Mouse (Mus musculus) kidney, embryonic 14.5 days (tissue): Measurements from ENCODE around the gene Ppfia4. TPM values are rescaled to one million over a fixed set of nuclear protein-coding genes. Genes with fewer than 3 reads are reported as not detected.
"Not testable (repeated sequence)": the region's sequence is repeated elsewhere in the genome, so short reads cannot be mapped to it uniquely, and the experiment has no call there.

Experiments
- ATAC-seq: fragments of 200-750 bp; cut with Nextera tagmentation; 2 replicates; pipeline ENCODE4 v1.8.0; 2017; ENCODE audit warnings: moderate number of reproducible peaks, mild to moderate bottlenecking, moderate TSS enrichment, moderate library complexity; ENCODE audit not compliant: low FRiP score, low TSS enrichment
- H3K27ac ChIP-seq: fragments of 300-500 bp; sonication (generic); 2 replicates; pipeline ENCODE4 v1.5.1; 2014; ENCODE audit warnings: low read depth, mild to moderate bottlenecking, low read length, moderate library complexity, mixed read lengths
- H3K27me3 ChIP-seq: fragments of 300-500 bp; sonication (generic); 2 replicates; pipeline ENCODE4 v1.6.1; 2014; ENCODE audit warnings: mild to moderate bottlenecking, low read length; ENCODE audit not compliant: control insufficient read depth, insufficient read depth
- H3K36me3 ChIP-seq: fragments of 300-500 bp; sonication (generic); 2 replicates; pipeline ENCODE4 v1.6.1; 2014; ENCODE audit warnings: low read length, mixed read lengths; ENCODE audit not compliant: control insufficient read depth, insufficient read depth
- H3K4me1 ChIP-seq: fragments of 300-500 bp; sonication (generic); 2 replicates; pipeline ENCODE4 v1.6.1; 2014; ENCODE audit warnings: low read length, mixed read lengths; ENCODE audit not compliant: control insufficient read depth, insufficient read depth
- H3K4me2 ChIP-seq: fragments of 300-500 bp; sonication (generic); replicated peaks from 2 replicates; pipeline ENCODE4 v1.6.1; 2014; ENCODE audit warnings: low read depth, mild to moderate bottlenecking, low read length
- H3K4me3 ChIP-seq: fragments of 300-500 bp; sonication (generic); 2 replicates; pipeline ENCODE4 v1.5.1; 2014; ENCODE audit warnings: mild to moderate bottlenecking, low read length
- H3K9ac ChIP-seq: fragments of 300-500 bp; sonication (generic); 2 replicates; pipeline ENCODE4 v1.6.1; 2014; ENCODE audit warnings: low read depth, mild to moderate bottlenecking, low read length, moderate library complexity
- H3K9me3 ChIP-seq: fragments of 300-500 bp; sonication (generic); 2 replicates; pipeline ENCODE4 v1.6.1; 2016; ENCODE audit warnings: low read length; ENCODE audit not compliant: control insufficient read depth
- WGBS: fragments of 180-500 bp; shearing (Covaris S2); extraction: QIAGEN DNeasy Blood & Tissue Kit; methylation state at CpG from one replicate; pipeline ENCODE4 v1.1.7; 2014; 5-methylcytosine and 5-hydroxymethylcytosine counted together
- polyA plus RNA-seq: library from polyadenylated mRNA; unstranded; fragments of >200 nt; fragmentation: Nextera tagmentation; extraction: Ambion mirVana; gene quantifications from 2 replicates; pipeline ENCODE4 v1.2.1, GENCODE M21; 2014

The Ppfia4 gene
- polyA plus RNA-seq, 1 experiment from 2014 or later, result 2.7 TPM

DNA sequence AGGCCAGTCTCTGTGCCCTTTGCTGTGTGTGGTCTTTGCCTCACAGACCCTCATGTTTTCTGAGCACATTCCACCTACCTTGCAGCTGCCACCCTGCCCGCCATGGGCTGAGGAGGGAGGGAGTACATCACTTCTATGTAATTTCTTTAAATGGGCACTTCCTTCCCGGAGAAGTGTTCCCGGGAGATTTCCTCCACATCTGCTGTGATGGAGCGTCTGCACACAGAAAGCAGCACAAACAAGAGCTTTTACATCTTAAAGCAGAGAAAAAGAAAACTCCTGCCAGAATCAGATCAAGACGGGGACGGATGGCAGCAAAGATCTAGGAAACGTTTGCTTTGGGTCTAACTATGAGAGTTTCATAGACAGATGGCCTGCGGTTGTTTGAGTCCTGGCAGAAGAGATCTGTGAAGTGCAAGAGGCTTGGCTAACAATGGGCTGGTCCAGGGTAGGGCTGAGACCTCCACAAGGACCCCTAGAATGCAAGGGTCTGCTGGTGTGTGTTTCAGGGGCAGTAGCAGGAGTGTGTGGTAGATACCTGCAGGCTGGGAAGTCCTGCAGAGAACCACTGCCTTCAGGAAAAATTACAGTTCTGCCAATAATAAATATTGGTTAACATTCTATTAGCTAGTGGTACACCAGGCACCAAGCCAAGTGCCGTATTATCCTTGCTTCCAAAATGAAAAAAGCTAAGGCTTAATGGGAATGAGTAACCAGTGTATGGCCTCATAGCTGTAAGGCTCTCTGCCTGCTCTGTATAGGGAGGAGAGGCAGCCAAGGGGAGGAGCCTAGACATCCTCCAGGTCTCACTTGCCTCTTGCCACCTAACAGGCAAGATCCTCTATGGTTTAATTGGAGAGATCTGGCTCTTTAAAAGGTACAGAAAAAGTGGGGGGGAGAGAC, 59.0 kb downstream of the Ppfia4 start:
- H3K4me3 ChIP-seq, result no peak overlapping the region
- no peaks in the 10 kb centered on the region for H3K36me3 ChIP-seq
- ATAC-seq, result no peak
- WGBS, result 61% methylated on average over 9 of the region's 9 CpGs
- no peaks in the 10 kb centered on the region for H3K9me3 ChIP-seq
- H3K27me3 ChIP-seq, result no peaks in the 10 kb centered on the region
- no peak overlapping the region for H3K27ac ChIP-seq
- no peak overlapping the region for H3K9ac ChIP-seq
- no peak overlapping the region for H3K4me2 ChIP-seq
- H3K4me1 ChIP-seq, result no peaks in the 10 kb centered on the region; the same call in 1 of the 2 replicates

DNA sequence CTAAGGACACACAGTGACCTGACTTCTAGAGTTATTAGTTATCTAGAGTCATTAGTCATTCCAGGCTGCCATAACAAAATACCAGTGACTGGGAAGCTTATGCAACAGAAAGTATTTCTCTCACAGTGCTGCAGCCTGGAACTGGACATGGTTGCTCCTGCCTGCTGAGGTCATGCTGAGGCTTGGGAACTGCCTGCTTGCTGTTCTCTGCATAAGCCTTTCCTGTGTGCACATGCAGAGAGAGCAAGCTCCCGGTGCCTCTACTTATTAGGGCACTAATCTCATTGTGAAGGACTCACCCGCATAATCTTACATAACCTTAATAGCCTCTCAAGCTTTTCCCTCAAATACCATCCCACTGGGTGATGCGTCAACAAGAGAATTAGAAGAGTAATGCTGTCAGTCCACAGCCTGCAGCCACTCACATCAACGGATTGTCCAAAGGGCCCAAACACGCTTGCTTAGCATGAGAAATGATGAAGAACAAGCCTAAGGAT, 59.9 kb downstream of the Ppfia4 start:
- Histone ChIP-seq H3K9ac (no peak overlapping the region), H3K4me1 (no peaks in the 10 kb centered on the region; the same call in 1 of the 2 replicates), H3K4me2 (no peak overlapping the region), H3K27ac (no peak overlapping the region), H3K9me3 (no peaks in the 10 kb centered on the region), H3K27me3 (no peaks in the 10 kb centered on the region), H3K4me3 (no peak overlapping the region), H3K36me3 (no peaks in the 10 kb centered on the region)
- ATAC-seq, result no peak
- 85% methylated on average over 5 of the region's 5 CpGs for WGBS

DNA sequence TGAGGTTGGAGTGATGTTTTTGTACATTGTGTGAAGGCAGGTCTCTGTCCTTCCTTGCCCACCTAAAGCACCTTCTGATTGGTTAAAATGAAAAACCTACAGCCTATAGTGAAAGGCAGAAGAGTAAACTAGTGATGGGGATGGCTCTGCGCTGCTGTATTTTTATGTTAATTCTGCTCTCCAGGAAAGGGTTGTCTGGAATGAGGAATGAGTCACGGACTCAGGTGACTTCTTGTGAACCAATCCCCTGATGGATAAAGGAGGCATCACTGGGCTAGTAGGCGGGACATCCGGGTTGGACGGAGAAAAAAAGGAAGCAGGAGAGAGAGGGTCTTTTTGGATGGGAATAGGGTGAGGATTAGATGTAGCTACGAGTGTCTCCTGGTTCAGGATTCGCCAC, 62.7 kb downstream of the Ppfia4 start:
- H3K27me3 ChIP-seq, result no peaks in the 10 kb centered on the region
- no peaks in the 10 kb centered on the region for H3K36me3 ChIP-seq
- no peak overlapping the region for H3K27ac ChIP-seq
- no peak for ATAC-seq
- H3K9ac ChIP-seq, result no peak overlapping the region
- H3K4me2 ChIP-seq, result no peak overlapping the region
- no peaks in the 10 kb centered on the region for H3K9me3 ChIP-seq
- WGBS, result 74% methylated on average over 7 of the region's 7 CpGs
- H3K4me3 ChIP-seq, result no peak overlapping the region
- no peaks in the 10 kb centered on the region for H3K4me1 ChIP-seq

DNA sequence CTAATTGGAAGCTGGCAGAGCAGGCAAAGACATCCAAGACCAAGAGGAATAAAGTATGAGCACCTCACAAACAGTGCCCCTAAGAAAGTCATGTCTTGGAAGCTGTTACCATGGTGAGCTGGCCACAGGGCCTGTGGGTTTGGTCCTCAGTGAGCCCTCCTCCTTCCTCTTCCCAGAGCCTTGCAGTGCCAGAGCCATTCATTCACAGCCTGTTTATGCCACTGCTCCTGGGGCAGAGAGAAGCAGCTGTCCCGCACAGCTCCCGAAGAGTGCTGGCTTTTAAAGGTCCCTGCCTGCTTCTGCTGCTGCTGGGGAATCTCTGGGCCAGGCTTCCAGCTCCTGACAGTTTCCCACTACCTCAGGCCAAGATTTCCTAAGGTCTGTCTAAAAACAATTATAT, 66.9 kb downstream of the Ppfia4 start:
- H3K36me3 ChIP-seq, result no peaks in the 10 kb centered on the region
- H3K4me3 ChIP-seq, result no peak overlapping the region
- ATAC-seq, result no peak
- 53% methylated on average over 2 of the region's 2 CpGs for WGBS
- H3K9ac ChIP-seq, result no peak overlapping the region
- H3K4me2 ChIP-seq, result no peak overlapping the region
- H3K9me3 ChIP-seq, result peaks cover 5% of the 10 kb centered on the region; the same call in 1 of the 2 replicates
- no peak overlapping the region for H3K27ac ChIP-seq
- H3K4me1 ChIP-seq, result no peaks in the 10 kb centered on the region
- no peaks in the 10 kb centered on the region for H3K27me3 ChIP-seq

DNA sequence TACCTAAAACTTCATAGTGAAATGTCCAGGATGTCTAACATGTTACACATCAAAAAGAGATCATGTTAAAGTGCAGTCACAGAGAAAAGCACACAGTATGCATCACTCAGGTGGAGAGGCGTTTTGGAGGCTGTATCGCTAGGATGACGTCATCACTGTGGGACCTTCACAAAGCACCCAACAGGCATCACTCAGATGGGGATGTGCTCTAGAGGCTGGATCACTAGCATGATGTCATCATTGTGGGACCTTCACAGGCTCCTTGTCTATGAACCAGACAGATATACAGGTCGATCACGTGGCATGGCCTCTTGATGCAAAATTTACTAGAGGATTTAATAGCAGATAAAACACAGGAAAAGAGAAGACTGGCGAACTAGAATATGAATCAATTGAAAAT, 68.4 kb downstream of the Ppfia4 start:
- no peaks in the 10 kb centered on the region for H3K36me3 ChIP-seq
- peaks cover 9% of the 10 kb centered on the region for H3K9me3 ChIP-seq
- no peaks in the 10 kb centered on the region for H3K27me3 ChIP-seq
- ATAC-seq, result no peak
- H3K4me3 ChIP-seq, result no peak overlapping the region
- H3K27ac ChIP-seq, result no peak overlapping the region
- 92% methylated on average over 6 of the region's 6 CpGs for WGBS
- H3K4me2 ChIP-seq, result no peak overlapping the region
- no peaks in the 10 kb centered on the region for H3K4me1 ChIP-seq
- H3K9ac ChIP-seq, result no peak overlapping the region

DNA sequence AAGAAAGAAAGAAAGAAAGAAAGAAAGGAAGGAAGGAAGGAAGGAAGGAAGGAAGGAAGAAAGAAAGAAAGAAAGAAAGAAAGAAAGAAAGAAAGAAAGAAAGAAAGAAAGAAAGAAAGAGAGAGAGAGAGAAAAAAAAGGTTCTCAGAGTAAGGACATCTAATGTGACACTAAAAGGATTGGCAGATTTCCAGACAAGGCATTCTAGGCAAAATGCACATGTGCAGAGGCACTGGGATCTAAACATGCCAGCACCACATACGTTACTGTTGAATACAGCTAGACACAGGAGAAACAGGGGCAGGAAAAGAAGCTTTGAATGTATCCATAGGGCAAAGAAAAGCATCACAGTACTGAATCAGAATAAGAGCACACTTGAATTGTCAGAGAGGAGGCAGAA, 83.0 kb downstream of the Ppfia4 start:
- H3K27me3 ChIP-seq, H3K4me3 ChIP-seq, H3K27ac ChIP-seq, H3K4me2 ChIP-seq, H3K9ac ChIP-seq, H3K36me3 ChIP-seq, H3K9me3 ChIP-seq, ATAC-seq, H3K4me1 ChIP-seq: not testable (repeated sequence)
- WGBS, result 80% methylated on average over 1 of the region's 1 CpGs

Other genes with a start within 250 kb of the Ppfia4 start
- 0.14 and 0.28 TPM in 2 replicates for gene Chit1, start 221.7 kb downstream of the Ppfia4 start, polyA plus RNA-seq
- 0.57 and 1.6 TPM in 2 replicates for gene Chil1, start 150.8 kb downstream of the Ppfia4 start, polyA plus RNA-seq
- gene Mybph, start 139.5 kb downstream of the Ppfia4 start, polyA plus RNA-seq, result 0.27 and 0.36 TPM in 2 replicates
- 3.2 TPM in 2 replicates for gene Adora1, start 97.5 kb downstream of the Ppfia4 start, polyA plus RNA-seq
- 0.97 and 1.4 TPM in 2 replicates for gene Myog, start 42.9 kb downstream of the Ppfia4 start, polyA plus RNA-seq
- gene Tmem183a, start 29.1 kb upstream of the Ppfia4 start, polyA plus RNA-seq, result 57.0 and 91.3 TPM in 2 replicates
- gene 4933406M09Rik, start 53.0 kb upstream of the Ppfia4 start, polyA plus RNA-seq, result not detected in 2 replicates
- 28.4 and 36.7 TPM in 2 replicates for gene Cyb5r1, start 72.6 kb upstream of the Ppfia4 start, polyA plus RNA-seq
- 77.4 and 91.3 TPM in 2 replicates for gene Adipor1, start 82.5 kb upstream of the Ppfia4 start, polyA plus RNA-seq
- 17.3 and 27.8 TPM in 2 replicates for gene Klhl12, start 122.6 kb upstream of the Ppfia4 start, polyA plus RNA-seq
- gene Rabif, start 161.7 kb upstream of the Ppfia4 start, polyA plus RNA-seq, result 38.0 and 46.3 TPM in 2 replicates
- not detected in 2 replicates for gene Mgat4e, start 216.8 kb upstream of the Ppfia4 start, polyA plus RNA-seq
- 42.3 and 75.9 TPM in 2 replicates for gene Kdm5b, start 227.2 kb upstream of the Ppfia4 start, polyA plus RNA-seq